Mouse (Mus musculus) E14TG2a.4 (cell line): ENCODE measurements around the gene Dqx1.

ENCODE experiments used
- H3K27me3 ChIP-seq: 2 replicates; pipeline ENCODE4 v1.6.1; 2014; ENCODE audit warnings: low read length, control low read depth; ENCODE audit not compliant: insufficient read depth
- H3K36me3 ChIP-seq: 2 replicates; pipeline ENCODE4 v1.6.1; 2014; ENCODE audit warnings: low read length, control low read depth; ENCODE audit not compliant: insufficient read depth
- H3K4me1 ChIP-seq: replicated peaks from 2 replicates; pipeline ENCODE4 v1.6.1; 2014; ENCODE audit warnings: low read depth, low read length, control low read depth
- H3K4me3 ChIP-seq: replicated peaks from 2 replicates; pipeline ENCODE4 v1.5.1; 2014; ENCODE audit warnings: mild to moderate bottlenecking, low read length
- H3K9me3 ChIP-seq: 2 replicates; pipeline ENCODE4 v1.6.1; 2014; ENCODE audit warnings: low read length, control low read depth
- CTCF ChIP-seq: conservative IDR thresholded peaks from 2 replicates; pipeline ENCODE4 v1.5.1; 2014; ENCODE audit warnings: low read length
- NANOG ChIP-seq: IDR thresholded peaks from 2 replicates; pipeline ENCODE4 v1.6.1; 2014; ENCODE audit warnings: borderline replicate concordance, low read length, mixed read lengths
- POU5F1 ChIP-seq: IDR thresholded peaks from 2 replicates; pipeline ENCODE4 v1.6.1; 2014; ENCODE audit warnings: low read length, borderline replicate concordance

The Dqx1 gene

GRCm38 (mm10) chr6:83017190-83017589 lies 40.5 kb upstream of the Dqx1 start:
- H3K27me3 ChIP-seq, result peaks cover 5% of the 10 kb centered on the region; the same call in 1 of the 2 replicates
- no peaks in the 10 kb centered on the region for H3K4me1 ChIP-seq
- peaks cover 23% of the 10 kb centered on the region for H3K9me3 ChIP-seq
- no peak overlapping the region for H3K4me3 ChIP-seq
- no peaks in the 10 kb centered on the region for H3K36me3 ChIP-seq
- TF ChIP-seq POU5F1 (no peak), NANOG (no peak), CTCF (no peak)

- H3K4me3 ChIP-seq, result no peak overlapping the region
- H3K27me3 ChIP-seq, result peaks cover 5% of the 10 kb centered on the region; the same call in 1 of the 2 replicates
- TF ChIP-seq CTCF (no peak), NANOG (no peak), POU5F1 (no peak)
- no peaks in the 10 kb centered on the region for H3K36me3 ChIP-seq
- peaks cover 6% of the 10 kb centered on the region; the same call in 1 of the 2 replicates for H3K9me3 ChIP-seq
- H3K4me1 ChIP-seq, result no peaks in the 10 kb centered on the region
Observed at GRCm38 (mm10) chr6:83019044-83019443, 38.6 kb upstream of the Dqx1 start.

- no peaks in the 10 kb centered on the region for H3K36me3 ChIP-seq
- TF ChIP-seq NANOG (no peak), POU5F1 (no peak), CTCF (no peak)
- H3K9me3 ChIP-seq, result peaks cover 3% of the 10 kb centered on the region; the same call in 1 of the 2 replicates
- no peak overlapping the region for H3K4me3 ChIP-seq
- no peaks in the 10 kb centered on the region for H3K4me1 ChIP-seq
- peaks cover 11% of the 10 kb centered on the region; the same call in 1 of the 2 replicates for H3K27me3 ChIP-seq
Observed at GRCm38 (mm10) chr6:83020121-83020520, 37.5 kb upstream of the Dqx1 start.

GRCm38 (mm10) chr6:83020836-83021593 lies 36.6 kb upstream of the Dqx1 start:
- H3K4me1 ChIP-seq, result no peaks in the 10 kb centered on the region
- peaks cover 3% of the 10 kb centered on the region; the same call in 1 of the 2 replicates for H3K9me3 ChIP-seq
- peaks cover 13% of the 10 kb centered on the region; the same call in 1 of the 2 replicates for H3K27me3 ChIP-seq
- no peaks in the 10 kb centered on the region for H3K36me3 ChIP-seq
- no peak overlapping the region for H3K4me3 ChIP-seq
- TF ChIP-seq NANOG, result no peak
- no peak for TF ChIP-seq CTCF
- no peak for TF ChIP-seq POU5F1

- TF ChIP-seq CTCF (no peak), POU5F1 (no peak), NANOG (no peak)
- Histone ChIP-seq H3K27me3 (peaks cover 32% of the 10 kb centered on the region), H3K9me3 (peaks cover 3% of the 10 kb centered on the region; the same call in 1 of the 2 replicates), H3K4me3 (no peak overlapping the region), H3K36me3 (no peaks in the 10 kb centered on the region), H3K4me1 (no peaks in the 10 kb centered on the region)
Observed at GRCm38 (mm10) chr6:83023008-83023407, 34.6 kb upstream of the Dqx1 start.

- peaks cover 39% of the 10 kb centered on the region for H3K27me3 ChIP-seq
- no peaks in the 10 kb centered on the region for H3K9me3 ChIP-seq
- TF ChIP-seq NANOG (no peak), CTCF (no peak), POU5F1 (no peak)
- no peaks in the 10 kb centered on the region for H3K4me1 ChIP-seq
- no peak overlapping the region for H3K4me3 ChIP-seq
- H3K36me3 ChIP-seq, result no peaks in the 10 kb centered on the region
Observed at GRCm38 (mm10) chr6:83023786-83024185, 33.9 kb upstream of the Dqx1 start.

GRCm38 (mm10) chr6:83024421-83024820 lies 33.2 kb upstream of the Dqx1 start:
- Histone ChIP-seq H3K9me3 (no peaks in the 10 kb centered on the region), H3K4me1 (peaks cover under 1% of the 10 kb centered on the region), H3K27me3 (peaks cover 45% of the 10 kb centered on the region), H3K36me3 (no peaks in the 10 kb centered on the region), H3K4me3 (no peak overlapping the region)
- TF ChIP-seq POU5F1 (no peak), CTCF (no peak), NANOG (no peak)

GRCm38 (mm10) chr6:83025221-83025620 lies 32.4 kb upstream of the Dqx1 start:
- Histone ChIP-seq H3K9me3 (no peaks in the 10 kb centered on the region), H3K4me1 (peaks cover 9% of the 10 kb centered on the region)

More at GRCm38 (mm10) chr6:83025221-83025620, 32.4 kb upstream of the Dqx1 start:
- Histone ChIP-seq H3K36me3 (no peaks in the 10 kb centered on the region), H3K27me3 (peaks cover 53% of the 10 kb centered on the region), H3K4me3 (no peak overlapping the region)
- TF ChIP-seq NANOG (no peak), POU5F1 (no peak), CTCF (no peak)
